Mouse (Mus musculus) spleen, adult 2 months (tissue): ENCODE data around the gene Arhgap23. TPM values are rescaled to one million over a fixed set of nuclear protein-coding genes. Genes with fewer than 3 reads are reported as not detected.
A peak's percentile ranks its signal among the peaks of the same experiment; 100 is the strongest.

ENCODE experiments used
- DNase-seq, 2 experiments: peaks; one replicate each; pipeline versions ENCODE4 v3.0.0 to v3.0.0-alpha.2; 2012 to 2021; ENCODE audit warnings: low spot score in 2 of 2, low read depth in 1 of 2
- H3K27ac ChIP-seq: fragments of 200-500 bp; 2 replicates; pipeline ENCODE4 v1.5.1; 2012; ENCODE audit warnings: low read length, inconsistent platforms; ENCODE audit not compliant: insufficient read depth
- H3K27me3 ChIP-seq: fragments of 200-500 bp; 2 replicates; pipeline ENCODE4 v1.6.1; 2012; ENCODE audit warnings: mild to moderate bottlenecking, moderate library complexity, low read length, inconsistent platforms; ENCODE audit not compliant: control insufficient read depth, insufficient read depth
- H3K36me3 ChIP-seq: fragments of 200-500 bp; 2 replicates; pipeline ENCODE4 v1.6.1; 2012; ENCODE audit warnings: mild to moderate bottlenecking, low read length, inconsistent platforms; ENCODE audit not compliant: control insufficient read depth, insufficient read depth
- H3K4me1 ChIP-seq: fragments of 200-500 bp; 2 replicates; pipeline ENCODE4 v1.6.1; 2011; ENCODE audit warnings: inconsistent platforms; ENCODE audit not compliant: control insufficient read depth, insufficient read depth, insufficient read length
- H3K4me3 ChIP-seq: fragments of 200-500 bp; 2 replicates; pipeline ENCODE4 v1.5.1; 2011; ENCODE audit warnings: mild to moderate bottlenecking, inconsistent platforms; ENCODE audit not compliant: insufficient read depth, insufficient read length; ENCODE audit errors: extremely low read depth
- CTCF ChIP-seq: fragments of 200-500 bp; IDR thresholded peaks from 2 replicates; pipeline ENCODE4 v1.5.1; 2011; ENCODE audit warnings: mild to moderate bottlenecking, inconsistent platforms; ENCODE audit not compliant: insufficient read depth, insufficient read length, insufficient replicate concordance; ENCODE audit errors: extremely low read depth
- POLR2A ChIP-seq: fragments of 200-500 bp; IDR thresholded peaks from 2 replicates; pipeline ENCODE4 v1.6.1; 2011; ENCODE audit warnings: low read depth, low read length, inconsistent platforms
- WGBS: fragments of 180-500 bp; shearing (Covaris S2); methylation state at CpG from one replicate; pipeline ENCODE4 v1.1.7; 2018; 5-methylcytosine and 5-hydroxymethylcytosine counted together
- polyA plus RNA-seq: library from polyadenylated mRNA; depleted of rRNA; stranded (reverse); fragments of >200 nt; gene quantifications from 2 replicates; pipeline ENCODE4 v1.2.3, GENCODE M21; 2012

The Arhgap23 gene
- polyA plus RNA-seq, 1 experiment, result 39.7 TPM

DNA sequence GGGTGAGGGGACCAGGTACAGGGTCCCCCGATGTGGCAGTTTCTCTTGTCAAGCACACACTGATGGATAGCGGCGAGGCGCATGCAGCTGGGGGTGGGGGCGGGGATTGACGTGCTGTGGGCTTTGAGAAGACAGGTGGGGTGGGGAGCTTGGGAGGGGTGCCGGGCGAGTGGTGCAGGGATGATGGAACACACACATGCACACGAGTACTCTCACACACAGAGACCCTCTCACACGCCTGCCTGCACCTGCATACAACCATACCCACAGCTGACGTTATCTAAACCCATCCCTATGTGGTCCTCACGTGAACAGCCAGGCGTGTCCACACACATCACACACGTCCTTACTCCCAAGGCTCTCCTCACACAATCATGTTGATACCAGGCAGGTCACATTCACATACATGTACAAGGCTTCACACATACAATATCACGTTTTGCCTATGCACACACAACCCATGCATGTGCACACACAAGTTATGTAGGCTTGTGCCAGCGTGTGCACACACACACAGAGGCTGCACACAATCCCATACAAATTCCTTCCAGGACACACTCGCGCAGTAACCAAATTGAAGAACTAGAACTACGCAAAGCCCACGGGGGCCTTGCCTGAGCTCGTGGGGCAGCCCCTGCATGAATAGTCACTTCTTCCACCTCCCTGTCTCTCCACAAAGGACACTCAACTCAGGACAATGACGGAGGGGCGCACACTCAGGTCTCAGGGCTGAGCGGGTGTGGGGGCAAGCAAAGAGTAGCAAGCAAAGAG is 94.6 kb downstream of the Arhgap23 start:
- TF ChIP-seq CTCF, result no peak
- no peak for TF ChIP-seq POLR2A
- H3K4me1 ChIP-seq, result peaks cover 11% of the 10 kb centered on the region; the same call in 1 of the 2 replicates
- 55% methylated on average over 24 of the region's 24 CpGs for WGBS
- no peak overlapping the region for H3K4me3 ChIP-seq
- H3K27me3 ChIP-seq, result no peaks in the 10 kb centered on the region
- no peak overlapping the region for H3K27ac ChIP-seq
- no peaks in the 10 kb centered on the region for H3K36me3 ChIP-seq
- no peak for DNase-seq

DNA sequence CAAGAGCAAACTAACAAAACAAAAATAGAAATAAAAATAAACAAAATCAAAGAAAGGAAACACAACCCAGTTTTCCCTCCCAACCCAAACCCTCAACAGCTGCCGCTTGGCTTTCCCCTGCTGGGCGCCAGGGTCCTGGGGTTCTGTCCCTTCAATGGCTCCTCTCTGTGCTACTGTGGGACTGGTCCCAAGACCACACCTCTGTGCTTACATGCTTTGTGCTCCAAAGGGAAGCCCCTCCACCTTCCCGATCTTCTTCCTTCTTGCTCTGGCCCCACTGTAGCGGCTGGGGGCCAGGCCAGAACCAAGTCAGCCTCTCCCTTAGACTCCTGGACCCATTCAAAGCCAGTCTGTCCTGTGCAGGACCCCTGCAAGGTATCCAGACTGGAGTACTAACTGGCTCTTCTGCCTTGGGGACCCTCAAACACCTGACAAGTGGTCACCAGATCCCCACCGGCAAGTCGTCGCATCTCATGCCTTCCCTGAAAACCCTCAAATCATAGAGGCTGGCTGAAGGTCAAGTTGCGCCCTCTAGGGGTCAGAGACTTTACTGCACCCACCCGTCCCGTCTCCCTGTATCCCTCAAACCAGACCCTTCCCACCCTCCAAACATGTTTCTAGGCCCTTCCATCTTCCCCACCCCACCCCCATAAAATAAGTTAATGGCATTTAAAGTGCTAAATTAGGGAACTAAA is 95.8 kb downstream of the Arhgap23 start:
- peaks cover 11% of the 10 kb centered on the region; the same call in 1 of the 2 replicates for H3K4me1 ChIP-seq
- 41% methylated on average over 10 of the region's 10 CpGs for WGBS

DNA sequence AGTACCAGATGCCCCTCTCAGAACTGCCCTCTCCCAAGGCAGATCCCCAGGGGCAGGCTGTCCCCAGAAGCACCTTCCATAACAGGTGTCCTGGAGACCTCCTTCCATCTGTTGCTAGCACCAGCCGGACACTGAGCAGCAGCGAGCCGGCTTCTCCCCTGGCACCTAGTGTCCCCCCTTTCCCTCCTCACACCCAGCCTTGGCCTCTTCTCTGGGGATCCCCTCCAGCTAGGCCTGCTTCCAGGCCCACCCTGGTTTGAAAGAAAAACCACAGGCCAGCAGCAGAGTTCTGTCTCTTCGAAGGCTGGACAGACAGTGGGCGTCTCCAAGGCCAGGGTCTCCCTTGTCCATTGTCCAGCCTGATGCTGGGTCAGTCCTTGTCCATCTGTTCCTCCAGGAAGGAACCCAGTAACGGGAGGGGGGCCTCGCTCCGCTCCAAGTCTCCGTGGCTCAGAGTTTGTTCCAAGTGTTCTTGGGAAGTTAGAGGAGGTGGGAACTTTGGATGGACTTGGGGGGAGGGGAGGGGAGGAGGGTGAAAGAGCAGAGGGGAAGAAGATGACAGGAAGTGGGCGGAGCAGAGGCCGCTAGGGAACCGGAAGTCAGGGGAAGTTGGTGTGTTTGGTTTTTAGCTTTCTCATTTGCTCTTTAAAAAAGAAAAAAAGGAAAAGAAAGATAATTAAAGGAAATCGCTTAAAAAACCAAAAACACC is 96.5 kb downstream of the Arhgap23 start:
- H3K27ac ChIP-seq, result peak overlapping the region; percentile 71
- WGBS, result 31% methylated on average over 13 of the region's 13 CpGs
- H3K27me3 ChIP-seq, result no peaks in the 10 kb centered on the region
- peak overlapping the region; percentile 51 for H3K4me3 ChIP-seq
- peak; percentile 35 to 66 for DNase-seq
- TF ChIP-seq CTCF (no peak), POLR2A (no peak)
- peaks cover 11% of the 10 kb centered on the region; the same call in 1 of the 2 replicates for H3K4me1 ChIP-seq
- H3K36me3 ChIP-seq, result no peaks in the 10 kb centered on the region

More for the DNA sequence above, 95.8 kb downstream of the Arhgap23 start:
- Histone ChIP-seq H3K4me3 (no peak overlapping the region), H3K36me3 (no peaks in the 10 kb centered on the region), H3K27ac (0 out of 2 replicates have a peak overlapping the region, but pooled peaks have one; percentile 5), H3K27me3 (no peaks in the 10 kb centered on the region)
- no peak for TF ChIP-seq POLR2A
- peak; percentile 64; the same call in 1 of the 2 replicates for TF ChIP-seq CTCF
- DNase-seq, result peak in 1 of 2 experiments; percentile 63

DNA sequence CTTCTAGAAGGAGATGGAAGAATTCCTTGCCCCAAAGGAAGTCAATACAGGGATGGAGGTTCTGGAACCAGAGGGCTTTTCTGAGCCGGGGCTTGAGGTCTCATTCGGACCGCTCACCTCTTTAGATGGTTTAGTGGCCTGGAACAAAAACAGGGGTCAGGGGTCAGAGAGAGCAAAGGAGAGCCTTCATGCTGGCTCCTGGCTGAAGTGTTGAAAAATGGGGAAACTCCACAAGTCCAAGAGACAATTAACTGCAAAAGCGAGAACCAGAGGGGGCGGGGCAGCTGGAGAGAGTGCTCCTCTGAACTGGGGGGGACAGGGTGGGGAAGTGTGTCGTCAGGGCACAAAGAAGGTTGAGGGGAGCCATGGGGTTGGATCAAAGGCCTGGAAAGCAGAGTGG is 97.2 kb downstream of the Arhgap23 start:
- H3K27ac ChIP-seq, result peak overlapping the region; percentile 67; the same call in 1 of the 2 replicates
- H3K36me3 ChIP-seq, result no peaks in the 10 kb centered on the region
- DNase-seq, result no peak
- H3K4me1 ChIP-seq, result peaks cover 11% of the 10 kb centered on the region; the same call in 1 of the 2 replicates
- peak overlapping the region; percentile 51; the same call in 1 of the 2 replicates for H3K4me3 ChIP-seq
- 73% methylated on average over 6 of the region's 6 CpGs for WGBS
- TF ChIP-seq CTCF, result no peak
- no peak for TF ChIP-seq POLR2A
- H3K27me3 ChIP-seq, result no peaks in the 10 kb centered on the region

DNA sequence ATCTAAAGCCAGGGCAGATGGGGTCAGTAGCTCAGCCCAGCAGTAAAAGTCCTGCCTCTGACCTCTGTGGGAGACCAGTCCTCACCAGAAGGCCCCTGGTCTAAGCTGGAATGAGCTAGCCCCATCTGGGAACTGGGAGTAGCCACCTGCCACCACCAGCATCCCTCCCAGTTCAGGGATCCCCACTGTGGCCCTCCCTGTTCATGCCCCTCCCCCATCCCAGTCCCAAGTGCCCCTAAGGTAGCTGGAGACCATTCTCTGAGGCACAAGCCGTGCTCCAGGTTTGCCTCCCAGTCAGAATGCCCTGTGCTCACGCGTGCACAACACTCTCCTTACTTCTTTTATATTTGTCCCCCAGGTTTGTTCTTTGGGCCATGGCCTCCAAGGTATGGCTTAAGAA is 97.7 kb downstream of the Arhgap23 start:
- TF ChIP-seq POLR2A (no peak), CTCF (no peak)
- Histone ChIP-seq H3K27ac (no peak overlapping the region), H3K27me3 (no peaks in the 10 kb centered on the region), H3K4me3 (no peak overlapping the region), H3K4me1 (peaks cover 11% of the 10 kb centered on the region; the same call in 1 of the 2 replicates), H3K36me3 (no peaks in the 10 kb centered on the region)
- DNase-seq, result no peak
- 93% methylated on average over 3 of the region's 3 CpGs for WGBS

DNA sequence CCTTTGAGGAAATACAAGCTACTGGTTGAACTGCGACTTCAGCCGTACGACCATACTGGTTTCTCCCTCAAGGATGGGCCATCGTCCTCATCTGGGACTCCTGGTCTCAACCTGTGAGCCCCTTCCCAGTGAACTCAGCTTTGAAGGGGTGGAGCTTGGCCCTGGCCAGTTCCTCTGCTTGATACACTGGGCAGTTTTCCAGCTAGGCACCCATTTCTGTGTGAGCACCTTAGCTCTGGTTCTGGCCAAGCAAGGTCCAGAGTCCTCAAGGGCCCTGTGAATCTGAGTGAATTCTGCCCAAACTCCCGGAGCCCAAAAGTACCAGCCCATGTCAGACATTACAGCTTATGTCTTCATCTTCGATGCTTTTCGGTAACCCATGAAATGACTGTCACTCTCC is 105.2 kb downstream of the Arhgap23 start:
- TF ChIP-seq CTCF, result no peak
- TF ChIP-seq POLR2A, result no peak
- Histone ChIP-seq H3K27me3 (peaks cover 2% of the 10 kb centered on the region; the same call in 1 of the 2 replicates), H3K4me1 (no peaks in the 10 kb centered on the region), H3K36me3 (no peaks in the 10 kb centered on the region), H3K27ac (no peak overlapping the region), H3K4me3 (no peak overlapping the region)
- WGBS, result 91% methylated on average over 7 of the region's 7 CpGs
- DNase-seq, result no peak
